Mouse (Mus musculus) thymus, postnatal 10 days (tissue): ENCODE results near the gene Gm37240.

Source experiments
- DNase-seq, 2 experiments: peaks; one replicate each; pipeline ENCODE4 v3.0.0; 2021; ENCODE audit warnings: low spot score in 2 of 2

Gm37240 gene

GRCm38 (mm10) chr3:85681136-85681535 lies 206.2 kb downstream of the Gm37240 start:
- DNase-seq = no peak

- no peak for DNase-seq
These were observed 207.4 kb downstream of the Gm37240 start for GRCm38 (mm10) chr3:85679960-85680359.

- no peak for DNase-seq
These were observed 207.9 kb downstream of the Gm37240 start for GRCm38 (mm10) chr3:85679312-85679933.

- no peak for DNase-seq
These were observed 209.4 kb downstream of the Gm37240 start for GRCm38 (mm10) chr3:85677952-85678351.

- DNase-seq = no peak
These were observed 210.2 kb downstream of the Gm37240 start for GRCm38 (mm10) chr3:85677133-85677532.

- no peak for DNase-seq
These were observed 217.5 kb downstream of the Gm37240 start for GRCm38 (mm10) chr3:85669844-85670243.

- no peak for DNase-seq
These were observed 219.6 kb downstream of the Gm37240 start for GRCm38 (mm10) chr3:85667683-85668082.

- no peak for DNase-seq
These were observed 220.6 kb downstream of the Gm37240 start for GRCm38 (mm10) chr3:85666736-85667135.

GRCm38 (mm10) chr3:85666166-85666565 lies 221.2 kb downstream of the Gm37240 start:
- DNase-seq = no peak

GRCm38 (mm10) chr3:85664591-85665171 lies 222.6 kb downstream of the Gm37240 start:
- no peak for DNase-seq

GRCm38 (mm10) chr3:85663826-85664225 lies 223.5 kb downstream of the Gm37240 start:
- DNase-seq = no peak

- DNase-seq = no peak
These were observed 225.1 kb downstream of the Gm37240 start for GRCm38 (mm10) chr3:85661926-85662813.

- no peak for DNase-seq
These were observed 227.6 kb downstream of the Gm37240 start for GRCm38 (mm10) chr3:85659681-85660080.

GRCm38 (mm10) chr3:85655538-85655937 lies 231.8 kb downstream of the Gm37240 start:
- DNase-seq = no peak

- no peak for DNase-seq
These were observed 234.3 kb downstream of the Gm37240 start for GRCm38 (mm10) chr3:85652727-85653665.

- no peak for DNase-seq
These were observed 238.1 kb downstream of the Gm37240 start for GRCm38 (mm10) chr3:85649176-85649575.

- no peak for DNase-seq
These were observed 241.8 kb downstream of the Gm37240 start for GRCm38 (mm10) chr3:85645517-85646004.

- no peak for DNase-seq
These were observed 242.5 kb downstream of the Gm37240 start for GRCm38 (mm10) chr3:85644814-85645213.

- DNase-seq = no peak
These were observed 245.6 kb downstream of the Gm37240 start for GRCm38 (mm10) chr3:85641751-85642150.

GRCm38 (mm10) chr3:85636716-85637447 lies 250.4 kb downstream of the Gm37240 start:
- no peak for DNase-seq

- DNase-seq = no peak
These were observed 251.7 kb downstream of the Gm37240 start for GRCm38 (mm10) chr3:85635591-85635990.
